Mouse (Mus musculus): ENCODE data around the gene Mvb12b. TPM values are rescaled to one million over a fixed set of nuclear protein-coding genes. Genes with fewer than 3 reads are reported as not detected.

Mvb12b gene
- polyA plus RNA-seq, 1 experiment from 2014 or later = 43.7 TPM

DNA sequence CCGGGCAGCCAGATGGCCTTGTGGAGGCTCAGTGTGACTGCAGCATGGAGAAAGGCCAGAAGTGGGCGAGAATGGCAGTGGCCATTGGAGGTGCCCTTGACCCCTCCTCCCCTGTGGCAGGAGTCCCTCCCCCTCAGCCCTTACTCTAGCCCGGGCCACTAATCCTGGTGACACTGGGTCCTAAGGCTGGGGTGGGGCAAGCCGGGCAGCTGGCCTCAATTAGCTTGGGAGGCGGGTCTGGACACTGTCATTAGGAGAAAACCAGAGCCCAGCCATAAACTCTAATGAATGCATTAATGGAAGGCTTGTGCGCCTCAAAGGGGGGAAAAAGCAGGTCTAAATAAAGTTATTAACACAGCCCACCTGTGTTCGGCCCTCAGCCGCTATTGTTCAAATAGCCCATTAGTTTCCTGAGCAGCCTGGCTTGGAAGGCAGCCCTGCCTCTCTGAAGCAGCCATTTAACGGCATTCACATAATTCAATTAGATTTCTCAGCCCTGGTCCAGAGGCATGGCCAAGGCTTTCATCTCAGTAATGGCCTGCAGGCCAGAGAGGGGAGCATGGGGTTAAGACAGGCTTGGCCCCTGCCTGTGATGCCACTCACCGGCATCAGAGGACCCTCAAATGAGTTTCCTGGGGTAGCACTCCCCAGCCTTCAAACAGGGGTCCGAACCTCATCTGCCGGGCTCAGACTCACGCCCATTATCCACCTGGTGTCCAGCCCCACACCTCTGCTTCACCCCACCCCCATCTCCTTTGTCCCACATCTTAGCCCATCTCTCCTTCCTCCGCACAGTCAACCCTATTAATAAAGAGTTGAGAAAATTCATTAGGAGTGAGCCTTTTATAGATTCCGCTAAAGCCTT is 186.9 kb downstream of the Mvb12b start:
- Histone ChIP-seq H3K9ac (ENCODE audit: low read length) (no peak overlapping the region), H3K4me3 (ENCODE audit: low read depth, low read length) (no peak overlapping the region), H3K4me2 (ENCODE audit: low read depth) (no peak overlapping the region), H3K27ac (ENCODE audit: low read depth, low read length) (no peak overlapping the region), H3K9me3 (ENCODE audit: control insufficient read depth, low read length) (no peaks in the 10 kb centered on the region), H3K4me1 (ENCODE audit: control insufficient read depth, insufficient read depth, low read length) (peaks cover 8% of the 10 kb centered on the region; the same call in 1 of the 2 replicates), H3K27me3 (ENCODE audit: control insufficient read depth, insufficient read depth, low read length) (no peaks in the 10 kb centered on the region), H3K36me3 (ENCODE audit: control insufficient read depth, insufficient read depth, low read length) (no peaks in the 10 kb centered on the region)
- ATAC-seq (ENCODE audit: insufficient read depth, low FRiP score, low TSS enrichment) = peak; percentile 23; the same call in 1 of the 2 replicates
- no peak for DNase-seq (ENCODE audit: low spot score)
- WGBS = 15% methylated on average over 15 of the region's 15 CpGs

DNA sequence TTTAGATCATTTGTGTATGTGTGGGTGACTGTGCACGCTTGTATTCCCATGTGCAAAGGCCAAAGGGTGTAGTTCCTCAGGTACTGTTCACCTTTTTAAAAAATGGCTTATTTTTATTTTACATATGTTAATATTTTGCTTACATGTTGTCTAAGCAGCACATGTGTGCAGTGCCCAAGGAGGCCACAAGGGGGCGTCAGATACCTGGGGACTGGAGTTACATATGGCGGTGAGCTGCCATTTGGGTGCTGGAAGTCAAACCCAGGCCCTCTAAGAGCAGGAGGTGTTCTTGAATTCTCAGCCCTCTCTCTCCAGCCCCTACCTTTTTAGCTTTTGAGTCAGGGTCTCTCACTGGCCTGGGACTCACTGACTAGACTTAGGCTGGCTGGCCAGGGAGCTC is 188.8 kb downstream of the Mvb12b start:
- Histone ChIP-seq H3K4me3 (ENCODE audit: low read depth, low read length) (no peak overlapping the region), H3K36me3 (ENCODE audit: control insufficient read depth, insufficient read depth, low read length) (no peaks in the 10 kb centered on the region), H3K9me3 (ENCODE audit: control insufficient read depth, low read length) (no peaks in the 10 kb centered on the region), H3K9ac (ENCODE audit: low read length) (no peak overlapping the region), H3K4me1 (ENCODE audit: control insufficient read depth, insufficient read depth, low read length) (peaks cover 8% of the 10 kb centered on the region; the same call in 1 of the 2 replicates), H3K27ac (ENCODE audit: low read depth, low read length) (no peak overlapping the region), H3K27me3 (ENCODE audit: control insufficient read depth, insufficient read depth, low read length) (no peaks in the 10 kb centered on the region), H3K4me2 (ENCODE audit: low read depth) (no peak overlapping the region)
- 66% methylated on average over 3 of the region's 3 CpGs for WGBS
- DNase-seq (ENCODE audit: low spot score) = no peak
- ATAC-seq (ENCODE audit: insufficient read depth, low FRiP score, low TSS enrichment) = no peak

- DNase-seq (ENCODE audit: low spot score) = no peak
- no peak for ATAC-seq (ENCODE audit: insufficient read depth, low FRiP score, low TSS enrichment)
- Histone ChIP-seq H3K36me3 (ENCODE audit: control insufficient read depth, insufficient read depth, low read length) (no peaks in the 10 kb centered on the region), H3K9me3 (ENCODE audit: control insufficient read depth, low read length) (no peaks in the 10 kb centered on the region), H3K4me1 (ENCODE audit: control insufficient read depth, insufficient read depth, low read length) (peaks cover 5% of the 10 kb centered on the region; the same call in 1 of the 2 replicates), H3K27me3 (ENCODE audit: control insufficient read depth, insufficient read depth, low read length) (no peaks in the 10 kb centered on the region), H3K27ac (ENCODE audit: low read depth, low read length) (no peak overlapping the region), H3K9ac (ENCODE audit: low read length) (no peak overlapping the region), H3K4me3 (ENCODE audit: low read depth, low read length) (no peak overlapping the region), H3K4me2 (ENCODE audit: low read depth) (no peak overlapping the region)
- 67% methylated on average over 3 of the region's 3 CpGs for WGBS
Observed at GRCm38 (mm10) chr2:33696428-33696827, 191.3 kb downstream of the Mvb12b start.

DNA sequence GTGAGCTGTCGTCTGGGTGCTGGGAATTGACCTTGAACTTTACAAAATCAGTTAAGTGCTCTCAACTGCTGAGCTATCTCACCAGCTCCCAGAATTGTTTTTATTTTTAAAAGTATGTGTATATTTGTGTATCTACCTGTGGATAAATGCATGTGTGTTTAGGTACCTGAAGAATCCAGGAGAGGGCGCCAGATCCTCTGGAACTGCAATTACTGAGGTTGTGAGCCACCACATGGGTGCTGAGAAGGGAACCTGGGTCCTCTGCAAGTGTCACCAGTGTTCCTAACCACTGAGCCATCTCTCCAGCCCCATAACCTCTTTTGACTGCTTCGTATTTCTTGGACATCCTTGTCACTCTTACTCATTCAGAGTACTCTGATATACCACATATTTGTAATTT is 193.8 kb downstream of the Mvb12b start:
- Histone ChIP-seq H3K4me1 (ENCODE audit: control insufficient read depth, insufficient read depth, low read length) (no peaks in the 10 kb centered on the region), H3K27ac (ENCODE audit: low read depth, low read length) (no peak overlapping the region), H3K36me3 (ENCODE audit: control insufficient read depth, insufficient read depth, low read length) (no peaks in the 10 kb centered on the region), H3K9me3 (ENCODE audit: control insufficient read depth, low read length) (no peaks in the 10 kb centered on the region), H3K9ac (ENCODE audit: low read length) (no peak overlapping the region), H3K4me3 (ENCODE audit: low read depth, low read length) (no peak overlapping the region), H3K27me3 (ENCODE audit: control insufficient read depth, insufficient read depth, low read length) (no peaks in the 10 kb centered on the region), H3K4me2 (ENCODE audit: low read depth) (no peak overlapping the region)
- no peak for ATAC-seq (ENCODE audit: insufficient read depth, low FRiP score, low TSS enrichment)
- DNase-seq (ENCODE audit: low spot score) = no peak
- 67% methylated on average over 3 of the region's 3 CpGs for WGBS

DNA sequence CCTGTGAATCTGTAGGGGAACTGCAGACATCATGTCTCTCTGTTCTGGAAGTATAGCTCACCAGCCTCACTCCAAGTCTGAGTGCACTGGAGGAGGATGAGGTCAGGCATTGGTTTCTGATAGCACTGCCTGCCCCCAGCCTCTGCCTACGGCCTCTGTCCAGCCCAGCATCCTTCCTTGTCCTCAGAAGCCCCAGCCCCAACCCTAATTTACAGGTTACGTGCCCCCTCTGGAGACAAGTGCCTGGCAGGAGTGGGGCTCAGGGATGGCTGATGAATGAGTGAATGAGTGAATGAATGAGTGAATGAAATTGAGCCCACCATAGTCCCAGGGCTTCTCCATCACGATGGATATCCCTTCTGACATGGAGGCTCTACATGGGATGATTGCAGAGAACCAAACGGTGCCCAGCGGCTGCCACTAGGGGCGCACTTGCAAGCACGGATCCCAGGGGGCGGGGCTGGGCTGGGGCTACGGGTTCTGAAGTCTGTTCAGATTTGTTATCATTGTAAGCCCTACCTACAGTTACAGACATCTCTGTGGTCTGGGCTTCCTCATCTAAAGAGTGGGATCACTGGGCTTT is 197.8 kb downstream of the Mvb12b start:
- Histone ChIP-seq H3K4me3 (ENCODE audit: low read depth, low read length) (no peak overlapping the region), H3K4me2 (ENCODE audit: low read depth) (no peak overlapping the region), H3K9me3 (ENCODE audit: control insufficient read depth, low read length) (no peaks in the 10 kb centered on the region; the same call in 1 of the 2 replicates), H3K27ac (ENCODE audit: low read depth, low read length) (no peak overlapping the region), H3K4me1 (ENCODE audit: control insufficient read depth, insufficient read depth, low read length) (no peaks in the 10 kb centered on the region), H3K9ac (ENCODE audit: low read length) (no peak overlapping the region), H3K27me3 (ENCODE audit: control insufficient read depth, insufficient read depth, low read length) (no peaks in the 10 kb centered on the region), H3K36me3 (ENCODE audit: control insufficient read depth, insufficient read depth, low read length) (no peaks in the 10 kb centered on the region)
- WGBS = 34% methylated on average over 9 of the region's 9 CpGs
- DNase-seq (ENCODE audit: low spot score) (peak; percentile 70), ATAC-seq (ENCODE audit: insufficient read depth, low FRiP score, low TSS enrichment) (no peak)

DNA sequence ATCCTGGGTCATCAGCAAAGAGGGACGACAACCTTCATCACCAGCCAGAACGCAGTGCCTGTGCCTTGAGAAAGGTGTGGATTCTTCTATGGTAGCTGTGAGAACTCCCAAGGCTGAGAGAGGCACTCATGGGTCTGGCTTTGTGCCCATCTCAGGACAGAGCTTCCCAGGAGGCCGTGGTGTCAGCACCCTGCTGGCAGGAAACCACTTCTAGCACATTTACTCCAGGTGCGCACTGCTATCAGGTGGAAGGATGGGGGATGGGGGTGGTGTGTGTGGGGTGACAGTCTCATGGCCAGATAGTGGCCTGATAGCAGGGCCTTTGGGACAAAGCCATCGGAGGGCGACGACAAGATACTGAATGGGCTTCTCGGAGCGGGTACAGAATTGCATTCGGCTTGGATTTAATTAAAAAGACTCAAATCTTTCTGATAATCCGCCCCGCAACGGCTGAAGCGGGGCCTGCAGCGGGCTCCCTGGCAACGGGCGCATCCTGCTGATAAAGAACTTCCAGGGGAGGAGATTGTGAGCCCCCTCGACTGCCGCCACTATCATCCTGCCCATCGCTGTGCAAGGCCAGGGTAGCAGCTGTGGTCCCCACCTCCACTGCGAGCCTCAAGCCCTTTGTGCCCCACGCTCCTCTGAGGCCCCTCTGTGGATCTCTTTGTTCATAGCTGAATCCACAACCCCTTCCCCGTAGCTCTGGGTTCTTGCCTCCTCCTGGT is 198.4 kb downstream of the Mvb12b start:
- Histone ChIP-seq H3K4me2 (ENCODE audit: low read depth) (no peak overlapping the region), H3K36me3 (ENCODE audit: control insufficient read depth, insufficient read depth, low read length) (no peaks in the 10 kb centered on the region), H3K9ac (ENCODE audit: low read length) (no peak overlapping the region), H3K27ac (ENCODE audit: low read depth, low read length) (no peak overlapping the region), H3K4me3 (ENCODE audit: low read depth, low read length) (no peak overlapping the region), H3K4me1 (ENCODE audit: control insufficient read depth, insufficient read depth, low read length) (no peaks in the 10 kb centered on the region), H3K9me3 (ENCODE audit: control insufficient read depth, low read length) (no peaks in the 10 kb centered on the region; the same call in 1 of the 2 replicates), H3K27me3 (ENCODE audit: control insufficient read depth, insufficient read depth, low read length) (no peaks in the 10 kb centered on the region)
- 60% methylated on average over 23 of the region's 23 CpGs for WGBS
- ATAC-seq (ENCODE audit: insufficient read depth, low FRiP score, low TSS enrichment) (no peak), DNase-seq (ENCODE audit: low spot score) (no peak)

GRCm38 (mm10) chr2:33683594-33683993 is 204.2 kb downstream of the Mvb12b start:
- Histone ChIP-seq H3K4me1 (ENCODE audit: control insufficient read depth, insufficient read depth, low read length) (0 out of 2 replicates have a peak, but pooled peaks cover 4% of the 10 kb centered on the region), H3K27me3 (ENCODE audit: control insufficient read depth, insufficient read depth, low read length) (no peaks in the 10 kb centered on the region), H3K4me3 (ENCODE audit: low read depth, low read length) (no peak overlapping the region), H3K4me2 (ENCODE audit: low read depth) (no peak overlapping the region), H3K27ac (ENCODE audit: low read depth, low read length) (no peak overlapping the region), H3K9me3 (ENCODE audit: control insufficient read depth, low read length) (no peaks in the 10 kb centered on the region; the same call in 1 of the 2 replicates), H3K9ac (ENCODE audit: low read length) (no peak overlapping the region), H3K36me3 (ENCODE audit: control insufficient read depth, insufficient read depth, low read length) (no peaks in the 10 kb centered on the region)
- 52% methylated on average over 4 of the region's 4 CpGs for WGBS
- ATAC-seq (ENCODE audit: insufficient read depth, low FRiP score, low TSS enrichment) (no peak), DNase-seq (ENCODE audit: low spot score) (no peak)

GRCm38 (mm10) chr2:33683095-33683494 is 204.7 kb downstream of the Mvb12b start:
- no peak for ATAC-seq (ENCODE audit: insufficient read depth, low FRiP score, low TSS enrichment)
- no peak overlapping the region for H3K27ac ChIP-seq (ENCODE audit: low read depth, low read length)
- H3K4me1 ChIP-seq (ENCODE audit: control insufficient read depth, insufficient read depth, low read length) = 0 out of 2 replicates have a peak, but pooled peaks cover 4% of the 10 kb centered on the region
- H3K9ac ChIP-seq (ENCODE audit: low read length) = no peak overlapping the region
- H3K4me3 ChIP-seq (ENCODE audit: low read depth, low read length) = no peak overlapping the region
- no peaks in the 10 kb centered on the region for H3K36me3 ChIP-seq (ENCODE audit: control insufficient read depth, insufficient read depth, low read length)
- 21% methylated on average over 6 of the region's 6 CpGs for WGBS
- DNase-seq (ENCODE audit: low spot score) = no peak
- H3K4me2 ChIP-seq (ENCODE audit: low read depth) = no peak overlapping the region
- no peaks in the 10 kb centered on the region for H3K27me3 ChIP-seq (ENCODE audit: control insufficient read depth, insufficient read depth, low read length)
- H3K9me3 ChIP-seq (ENCODE audit: control insufficient read depth, low read length) = no peaks in the 10 kb centered on the region; the same call in 1 of the 2 replicates
